Mouse (Mus musculus): ENCODE data around the gene Tmem161b. TPM values are rescaled to one million over a fixed set of nuclear protein-coding genes. Genes with fewer than 3 reads are reported as not detected.
"Not testable (repeated sequence)": the region's sequence is repeated elsewhere in the genome, so short reads cannot be mapped to it uniquely, and the experiment has no call there.

Gene Tmem161b
- total and polyA plus RNA-seq, 3 experiments: 14.8 to 50.7 (median 28.1) TPM

- DNase-seq (ENCODE audit: extremely low read depth); in situ Hi-C loops (cut with MboI; ENCODE audit: low pct_ligation_motif_present, low pct_unique_long_range_greater_than_20kb, low sequenced_read_pairs); H3K79me2 ChIP-seq (replicated peaks; ENCODE audit: control insufficient read depth, extremely low read depth, insufficient read depth, poor library complexity, severe bottlenecking); H3K27me3 ChIP-seq (replicated peaks); H3K9me3 ChIP-seq (replicated peaks; ENCODE audit: low read length); H3K4me2 ChIP-seq (ENCODE audit: insufficient read depth, low read depth, poor library complexity, severe bottlenecking); H3K9ac ChIP-seq (ENCODE audit: insufficient read depth, low read depth); H3K27ac ChIP-seq (ENCODE audit: insufficient read depth, low read depth); dilution Hi-C loops (cut with MboI; ENCODE audit: extremely low pct_ligation_motif_present, extremely low pct_unique_long_range_greater_than_20kb, low sequenced_read_pairs); H3K4me3 ChIP-seq (replicated peaks in 1 of 3; ENCODE audit: low read depth in 2 of 3, low read length in 2 of 3, poor library complexity in 1 of 3): not testable (repeated sequence)
- peaks cover 0 to 25% of the 10 kb centered on the region in 2 experiments; a peak in 2 of 4 replicates for H3K4me1 ChIP-seq (ENCODE audit: control insufficient read depth in 1 of 2, insufficient read depth in 2 of 2)
- H3K36me3 ChIP-seq (replicated peaks in 1 of 2; ENCODE audit: control insufficient read depth in 1 of 2, insufficient read depth in 1 of 2, low read length in 1 of 2): peaks cover 8 to 30% of the 10 kb centered on the region in 2 experiments
Observed at GRCm38 (mm10) chr13:84264418-84264817, 42.3 kb downstream of the Tmem161b start.

GRCm38 (mm10) chr13:84276246-84276645 is 54.1 kb downstream of the Tmem161b start:
- in situ Hi-C loops (cut with MboI; ENCODE audit: low pct_ligation_motif_present, low pct_unique_long_range_greater_than_20kb, low sequenced_read_pairs) (no loop called here), dilution Hi-C loops (cut with MboI; ENCODE audit: extremely low pct_ligation_motif_present, extremely low pct_unique_long_range_greater_than_20kb, low sequenced_read_pairs) (no loop called here)
- Histone ChIP-seq H3K79me2 (replicated peaks; ENCODE audit: control insufficient read depth, extremely low read depth, insufficient read depth, poor library complexity, severe bottlenecking) (no peaks in the 10 kb centered on the region), H3K4me1 (ENCODE audit: control insufficient read depth in 1 of 2, insufficient read depth in 2 of 2) (no peaks in the 10 kb centered on the region), H3K9ac (ENCODE audit: insufficient read depth, low read depth) (no peak overlapping the region), H3K27me3 (replicated peaks) (no peaks in the 10 kb centered on the region), H3K36me3 (replicated peaks in 1 of 2; ENCODE audit: control insufficient read depth in 1 of 2, insufficient read depth in 1 of 2, low read length in 1 of 2) (peaks cover 4 to 45% of the 10 kb centered on the region in 2 experiments), H3K4me2 (ENCODE audit: insufficient read depth, low read depth, poor library complexity, severe bottlenecking) (no peak overlapping the region), H3K9me3 (replicated peaks; ENCODE audit: low read length) (no peaks in the 10 kb centered on the region), H3K4me3 (replicated peaks in 1 of 3; ENCODE audit: low read depth in 2 of 3, low read length in 2 of 3, poor library complexity in 1 of 3) (no peak overlapping the region), H3K27ac (ENCODE audit: insufficient read depth, low read depth) (no peak overlapping the region)
- TF ChIP-seq ZMIZ1 (IDR thresholded peaks at IDR 0.05; ENCODE audit: low read depth, low read length) (no peak), ZC3H11A (IDR thresholded peaks at IDR 0.05; ENCODE audit: low read depth, low read length) (no peak), GABPA (IDR thresholded peaks at IDR 0.05; ENCODE audit: insufficient replicate concordance, low read depth, low read length) (no peak), UBTF (IDR thresholded peaks at IDR 0.05; ENCODE audit: low read depth, low read length) (no peak), PAX5 (IDR thresholded peaks at IDR 0.05; ENCODE audit: low read length) (no peak), ETS1 (conservative IDR thresholded peaks at IDR 0.05; ENCODE audit: low read depth, low read length) (no peak), ZKSCAN1 (IDR thresholded peaks at IDR 0.05; ENCODE audit: borderline replicate concordance, low read depth, low read length) (no peak), TBP (conservative IDR thresholded peaks at IDR 0.05; ENCODE audit: low read depth, low read length) (no peak), JUN (IDR thresholded peaks at IDR 0.05; ENCODE audit: insufficient read depth, low read depth, low read length) (no peak), USF1 (IDR thresholded peaks at IDR 0.05; ENCODE audit: low read depth, low read length) (no peak), NRF1 (IDR thresholded peaks at IDR 0.05; ENCODE audit: low read depth, low read length) (no peak), CHD1 (IDR thresholded peaks at IDR 0.05; ENCODE audit: low read depth, low read length) (no peak)
- no peak for DNase-seq (ENCODE audit: extremely low read depth)

GRCm38 (mm10) chr13:84280352-84280751 is 58.3 kb downstream of the Tmem161b start:
- H3K4me1 ChIP-seq (ENCODE audit: control insufficient read depth in 1 of 2, insufficient read depth in 2 of 2): no peaks in the 10 kb centered on the region
- no peak overlapping the region for H3K4me3 ChIP-seq (replicated peaks in 1 of 3; ENCODE audit: low read depth in 2 of 3, low read length in 2 of 3, poor library complexity in 1 of 3)
- H3K27ac ChIP-seq (ENCODE audit: insufficient read depth, low read depth): no peak overlapping the region
- H3K4me2 ChIP-seq (ENCODE audit: insufficient read depth, low read depth, poor library complexity, severe bottlenecking): no peak overlapping the region
- H3K9me3 ChIP-seq (replicated peaks; ENCODE audit: low read length): no peaks in the 10 kb centered on the region
- dilution Hi-C loops (cut with MboI; ENCODE audit: extremely low pct_ligation_motif_present, extremely low pct_unique_long_range_greater_than_20kb, low sequenced_read_pairs): no loop called here
- no peaks in the 10 kb centered on the region for H3K27me3 ChIP-seq (replicated peaks)
- H3K79me2 ChIP-seq (replicated peaks; ENCODE audit: control insufficient read depth, extremely low read depth, insufficient read depth, poor library complexity, severe bottlenecking): no peaks in the 10 kb centered on the region
- DNase-seq (ENCODE audit: extremely low read depth): no peak
- H3K36me3 ChIP-seq (replicated peaks in 1 of 2; ENCODE audit: control insufficient read depth in 1 of 2, insufficient read depth in 1 of 2, low read length in 1 of 2): peaks cover 8 to 31% of the 10 kb centered on the region in 2 experiments
- TF ChIP-seq ZC3H11A (IDR thresholded peaks at IDR 0.05; ENCODE audit: low read depth, low read length): no peak
- no peak for TF ChIP-seq CHD1 (IDR thresholded peaks at IDR 0.05; ENCODE audit: low read depth, low read length)
- TF ChIP-seq TCF12 (IDR thresholded peaks at IDR 0.05; ENCODE audit: low read depth, low read length): no peak
- no peak for TF ChIP-seq POLR2AphosphoS2 (IDR thresholded peaks at IDR 0.05; ENCODE audit: low read depth, low read length)
- no peak for TF ChIP-seq JUN (IDR thresholded peaks at IDR 0.05; ENCODE audit: insufficient read depth, low read depth, low read length)
- TF ChIP-seq MAFK (IDR thresholded peaks at IDR 0.05; ENCODE audit: insufficient replicate concordance, low read length): no peak
- no peak for TF ChIP-seq NRF1 (IDR thresholded peaks at IDR 0.05; ENCODE audit: low read depth, low read length)
- no peak for TF ChIP-seq CHD2 (IDR thresholded peaks at IDR 0.05; ENCODE audit: low read length)
- no peak for TF ChIP-seq MXI1 (IDR thresholded peaks at IDR 0.05; ENCODE audit: low read depth, low read length)
- TF ChIP-seq SIN3A (IDR thresholded peaks at IDR 0.05; ENCODE audit: low read length): no peak
- TF ChIP-seq ZKSCAN1 (IDR thresholded peaks at IDR 0.05; ENCODE audit: borderline replicate concordance, low read depth, low read length): no peak
- no peak for TF ChIP-seq CTCF (conservative IDR thresholded peaks at IDR 0.05 in 1 of 2, IDR thresholded peaks at IDR 0.05 in 1 of 2; ENCODE audit: low read depth in 2 of 2, low read length in 2 of 2)
- no peak for TF ChIP-seq NELFE (IDR thresholded peaks at IDR 0.05; ENCODE audit: low read depth, low read length)
- no peak for TF ChIP-seq IRF4 (IDR thresholded peaks at IDR 0.05; ENCODE audit: low read depth, low read length)
- TF ChIP-seq SMC3 (IDR thresholded peaks at IDR 0.05; ENCODE audit: low read depth, low read length): no peak
- TF ChIP-seq USF2 (conservative IDR thresholded peaks at IDR 0.05; ENCODE audit: low read depth, low read length): no peak
- no peak for TF ChIP-seq ZNF384 (IDR thresholded peaks at IDR 0.05; ENCODE audit: low read depth, low read length)
- TF ChIP-seq MAZ (IDR thresholded peaks at IDR 0.05; ENCODE audit: low read depth, low read length): no peak
- TF ChIP-seq JUND (conservative IDR thresholded peaks at IDR 0.05; ENCODE audit: low read depth, low read length): no peak
- no peak overlapping the region for H3K9ac ChIP-seq (ENCODE audit: insufficient read depth, low read depth)
- in situ Hi-C loops (cut with MboI; ENCODE audit: low pct_ligation_motif_present, low pct_unique_long_range_greater_than_20kb, low sequenced_read_pairs): no loop called here

Data from CH12.LX (cell line).